Mouse (Mus musculus): ENCODE results near the gene Cdkn2d.

GRCm38 (mm10) chr9:21328041-21328440, 36.8 kb upstream of the Cdkn2d start:
- TF ChIP-seq CTCF (IDR thresholded peaks at IDR 0.05; ENCODE audit: low read depth) (no peak), EP300 (IDR thresholded peaks at IDR 0.05; ENCODE audit: low read depth) (no peak)

Measured in liver, postnatal 0 days (tissue).